Mouse (Mus musculus) thymus, postnatal 25 days (tissue): ENCODE results near the gene Map3k5.
"Not testable (repeated sequence)": the region's sequence is repeated elsewhere in the genome, so short reads cannot be mapped to it uniquely, and the experiment has no call there.

Experiments
- DNase-seq: peaks from one replicate; pipeline ENCODE4 v3.0.0; 2022

The Map3k5 gene

DNA sequence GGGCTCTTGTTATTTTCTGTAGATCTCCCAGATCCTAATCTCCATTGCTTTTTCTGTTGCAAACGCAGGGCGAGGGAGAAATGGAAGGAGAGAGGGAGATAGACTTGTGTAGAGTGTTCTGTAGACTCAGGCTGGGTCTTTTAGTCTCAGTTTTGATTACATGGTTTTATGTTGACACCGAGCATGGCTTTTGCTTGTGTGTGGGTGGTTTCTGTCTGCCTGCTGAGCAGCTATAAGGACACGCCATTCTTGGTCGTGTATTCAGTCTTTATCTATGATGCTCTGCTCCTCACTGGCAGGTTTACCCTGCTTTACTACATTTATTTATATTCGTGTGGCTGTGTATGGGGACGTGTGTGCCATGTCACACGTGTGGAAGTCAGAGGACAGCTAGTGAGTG lies 34.2 kb downstream of the Map3k5 start:
- DNase-seq: no peak

DNA sequence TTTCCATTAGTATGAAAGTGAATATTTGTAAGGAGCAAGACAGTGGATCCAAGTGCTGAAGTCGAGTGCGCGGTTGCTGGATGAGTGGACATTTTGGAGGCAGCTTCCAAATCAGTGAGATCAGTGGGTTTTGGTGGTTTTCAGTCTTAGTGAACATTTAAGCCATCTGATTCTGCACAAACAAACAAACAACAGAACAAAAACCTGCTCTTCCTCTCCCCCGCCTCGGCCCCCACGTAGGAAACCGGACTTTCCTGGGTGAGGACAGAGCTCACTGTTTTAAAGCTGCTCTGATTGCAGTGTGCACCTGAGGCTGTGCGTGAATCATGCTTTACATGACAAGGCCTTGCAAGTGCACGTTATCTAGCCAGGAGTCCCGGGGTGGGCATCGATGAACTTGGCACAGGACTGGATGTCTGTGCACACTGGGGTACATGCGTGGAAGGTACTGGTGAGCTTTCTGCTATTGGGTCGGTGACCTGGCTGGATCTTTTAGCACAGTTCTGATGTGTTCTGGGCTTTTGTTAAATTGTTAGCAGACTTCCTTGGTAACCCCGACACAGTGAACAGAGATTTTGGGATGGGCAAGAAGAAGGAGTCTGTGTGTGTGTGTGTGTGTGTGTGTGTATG lies 35.7 kb downstream of the Map3k5 start:
- no peak for DNase-seq

DNA sequence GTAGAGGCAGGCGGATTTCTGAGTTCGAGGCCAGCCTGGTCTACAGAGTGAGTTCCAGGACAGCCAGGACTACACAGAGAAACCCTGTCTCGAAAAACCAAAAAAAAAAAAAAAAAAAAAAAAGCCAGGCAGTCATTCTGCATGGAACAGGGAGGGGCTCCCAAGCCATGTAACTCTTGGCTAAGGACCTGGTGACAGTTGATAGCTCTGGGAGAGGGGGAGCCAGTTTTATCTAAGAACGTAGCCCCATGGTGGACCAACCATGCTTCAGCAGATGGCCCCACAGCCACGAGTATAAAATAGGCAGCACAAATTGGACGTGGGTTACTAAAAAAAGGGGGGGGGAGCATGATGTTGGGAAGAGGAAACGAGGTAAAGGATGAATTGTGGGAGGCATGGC lies 37.2 kb downstream of the Map3k5 start:
- not testable (repeated sequence) for DNase-seq

DNA sequence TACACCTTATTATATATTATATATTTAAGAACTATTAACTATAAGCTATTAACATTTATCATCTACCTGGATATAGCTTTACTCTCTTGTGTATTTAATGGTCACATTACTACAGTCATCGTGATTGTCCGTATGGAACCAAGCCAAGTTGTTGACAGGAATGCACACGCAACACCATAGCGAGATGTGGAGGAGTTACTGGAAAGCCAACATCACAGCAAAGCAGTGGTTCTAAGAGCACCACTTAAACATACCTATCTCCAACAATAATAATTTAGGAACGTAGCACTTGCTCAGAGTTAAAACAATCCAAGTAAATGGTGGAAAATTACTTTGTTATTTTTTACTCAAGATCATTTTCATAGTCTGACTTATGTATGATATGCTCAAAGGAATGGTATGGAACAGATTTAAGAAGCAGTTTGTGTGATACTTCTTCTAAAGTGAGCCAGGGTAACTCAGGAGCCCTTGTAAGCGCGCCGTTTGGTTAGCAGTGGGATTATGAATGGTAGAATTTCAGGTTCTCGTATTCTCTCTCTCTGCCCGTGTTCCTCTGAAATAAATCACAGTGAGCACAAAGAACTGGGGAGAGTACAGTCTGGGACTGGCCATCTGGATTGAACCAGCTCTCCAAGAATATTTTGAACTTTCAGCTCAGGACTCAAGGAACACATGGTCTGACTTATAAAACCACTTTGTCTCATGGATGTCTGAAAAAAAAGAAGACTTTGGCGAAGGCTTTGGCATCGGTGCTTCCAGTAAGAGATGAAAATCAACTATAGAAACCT lies 39.2 kb downstream of the Map3k5 start:
- DNase-seq: no peak

DNA sequence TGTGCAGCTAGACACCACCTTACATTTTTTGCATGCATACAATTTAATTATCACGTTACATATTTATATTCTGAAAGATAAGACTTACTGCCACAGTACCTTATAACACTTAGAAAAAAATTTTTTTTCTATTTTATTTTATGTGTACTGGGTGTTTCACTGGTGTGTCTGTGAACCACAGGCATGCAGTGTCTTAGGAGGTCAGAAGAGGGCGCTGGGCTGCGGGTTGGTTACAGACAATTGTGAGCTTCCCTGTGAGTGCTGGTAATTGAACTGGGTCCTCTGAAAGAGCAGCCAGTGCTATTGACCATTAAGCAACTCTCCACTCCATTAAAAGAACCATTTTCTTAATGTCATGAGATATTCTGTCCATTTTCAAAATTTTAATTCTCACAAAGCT lies 43.3 kb downstream of the Map3k5 start:
- DNase-seq: peak; percentile 18

DNA sequence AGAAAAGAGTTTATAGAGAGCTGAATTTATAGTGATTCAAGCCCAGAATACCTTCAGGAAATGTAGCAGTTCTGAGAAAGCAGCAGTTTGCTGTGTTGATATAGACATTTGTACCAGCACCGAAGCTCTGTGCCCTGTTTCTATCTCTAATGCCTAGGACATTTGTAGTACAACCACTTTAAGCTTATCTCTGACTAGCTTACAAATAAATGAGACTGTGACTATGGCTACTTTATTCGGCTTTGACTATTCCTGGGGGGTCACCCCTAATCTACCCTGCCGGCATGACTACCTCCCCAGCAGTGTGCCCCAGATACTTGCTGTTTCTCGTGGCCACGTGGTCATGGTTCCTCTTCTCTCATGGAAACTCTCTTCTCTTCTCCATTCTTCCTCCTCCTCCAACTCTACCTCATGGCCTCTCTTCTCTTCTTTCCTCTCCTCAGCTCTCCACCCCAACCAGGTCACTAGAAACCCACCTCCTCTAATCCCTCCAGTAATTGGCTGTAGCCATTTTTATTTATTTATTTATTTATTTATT lies 44.5 kb downstream of the Map3k5 start:
- DNase-seq: no peak

DNA sequence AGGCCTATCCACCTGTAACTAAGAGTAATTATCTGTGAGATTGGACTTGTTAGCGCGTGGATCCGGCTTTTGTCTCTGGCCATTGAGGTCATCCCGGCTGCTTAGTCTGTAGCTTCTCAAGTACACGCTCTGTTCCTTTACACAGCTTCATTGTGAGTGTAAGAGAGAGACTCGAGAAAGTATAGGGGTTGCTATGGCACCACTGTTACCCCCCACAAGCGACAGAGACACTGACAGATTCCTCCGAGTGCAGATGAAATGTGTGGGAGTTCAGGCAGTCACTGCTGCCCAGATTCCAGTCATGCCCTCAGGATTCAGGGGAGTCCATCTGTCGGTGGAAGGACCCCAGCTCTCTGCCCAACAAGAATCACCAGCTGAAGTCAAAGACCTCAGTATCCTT lies 53.5 kb downstream of the Map3k5 start:
- DNase-seq: no peak

DNA sequence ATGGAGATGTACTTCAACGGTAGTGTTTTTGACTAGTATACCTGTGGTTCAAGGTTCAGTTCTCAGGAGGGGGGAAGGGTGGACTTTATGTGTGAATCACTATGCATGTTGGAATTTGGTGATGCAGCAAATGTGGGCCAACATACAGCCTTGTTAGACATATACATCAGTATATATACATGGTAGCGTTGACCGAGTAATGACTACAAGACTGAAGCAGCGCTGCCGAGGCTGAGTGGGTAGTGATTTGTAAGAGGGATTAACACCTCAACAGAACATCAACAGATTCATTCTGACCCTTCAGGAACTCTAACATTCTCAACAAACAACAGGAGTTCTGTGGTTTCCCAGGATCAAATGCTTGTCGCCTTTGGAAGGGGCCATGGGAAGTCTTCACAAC lies 55.7 kb downstream of the Map3k5 start:
- DNase-seq: no peak

DNA sequence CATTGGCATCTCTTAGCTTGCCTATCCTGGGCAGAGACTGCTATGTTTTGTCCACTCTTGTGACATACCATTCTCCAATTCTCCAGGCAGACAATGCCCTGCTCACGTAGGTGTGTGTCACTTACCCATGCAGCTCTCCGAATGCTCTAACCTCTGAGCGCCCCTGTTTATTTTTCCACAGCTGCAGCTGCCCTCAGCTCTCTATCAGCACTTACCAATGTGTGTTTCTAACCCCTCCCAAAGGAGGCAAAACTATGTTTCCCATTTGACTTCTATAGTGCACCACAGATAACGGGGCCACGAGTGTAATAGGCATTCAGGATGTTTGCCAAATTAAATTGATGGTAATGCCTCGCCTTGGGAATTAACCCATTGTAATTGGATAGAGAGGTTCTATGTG lies 56.4 kb downstream of the Map3k5 start:
- DNase-seq: no peak

DNA sequence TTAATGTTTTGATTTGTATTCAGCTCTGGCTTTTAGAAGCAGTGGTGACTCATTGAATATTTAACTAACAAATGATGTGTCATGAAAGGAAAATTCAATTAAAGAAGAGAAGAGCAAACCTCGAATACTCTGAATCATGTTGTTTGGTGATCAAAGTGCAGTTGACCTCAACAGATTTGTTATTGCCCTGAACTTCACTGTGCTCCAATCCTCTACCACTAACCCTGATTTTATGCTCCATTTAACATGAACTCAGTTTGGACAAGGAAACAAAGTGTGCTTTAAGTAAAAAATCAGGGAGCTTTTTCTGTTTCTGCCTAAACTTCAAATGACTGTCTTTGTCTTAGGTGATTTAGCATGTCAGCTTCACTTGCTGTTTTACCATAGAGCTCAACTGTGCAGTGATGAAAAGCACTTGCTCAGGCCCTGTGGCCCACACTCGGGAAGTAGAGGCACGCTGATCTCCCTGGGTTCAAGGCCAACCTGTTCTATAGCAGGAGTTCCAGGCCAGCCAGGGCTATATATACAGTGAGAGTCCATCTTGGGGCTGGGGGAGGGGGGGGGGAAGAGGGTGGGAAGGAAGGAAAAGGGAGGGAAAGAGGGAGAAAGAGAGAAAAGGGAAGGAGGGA lies 57.1 kb downstream of the Map3k5 start:
- no peak for DNase-seq

DNA sequence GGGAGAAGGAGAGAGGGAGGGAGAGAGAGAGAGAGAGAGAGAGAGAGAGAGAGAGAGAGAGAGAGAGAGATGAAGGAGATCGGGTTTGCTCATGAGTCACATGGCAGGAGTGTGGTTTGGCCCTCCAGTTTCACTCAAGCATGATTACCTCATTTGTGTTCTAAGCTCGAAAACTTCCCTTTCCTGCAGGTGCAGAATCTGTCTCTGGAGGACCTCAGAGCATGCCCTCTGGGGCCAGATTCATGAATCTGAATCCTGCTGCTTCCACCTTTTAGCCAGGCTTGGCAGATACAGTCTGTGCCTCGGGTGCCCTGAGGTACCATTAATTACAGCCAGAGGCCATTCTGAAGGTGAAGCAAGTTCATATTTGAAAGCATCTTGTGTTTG lies 57.6 kb downstream of the Map3k5 start:
- DNase-seq: peak; percentile 51

DNA sequence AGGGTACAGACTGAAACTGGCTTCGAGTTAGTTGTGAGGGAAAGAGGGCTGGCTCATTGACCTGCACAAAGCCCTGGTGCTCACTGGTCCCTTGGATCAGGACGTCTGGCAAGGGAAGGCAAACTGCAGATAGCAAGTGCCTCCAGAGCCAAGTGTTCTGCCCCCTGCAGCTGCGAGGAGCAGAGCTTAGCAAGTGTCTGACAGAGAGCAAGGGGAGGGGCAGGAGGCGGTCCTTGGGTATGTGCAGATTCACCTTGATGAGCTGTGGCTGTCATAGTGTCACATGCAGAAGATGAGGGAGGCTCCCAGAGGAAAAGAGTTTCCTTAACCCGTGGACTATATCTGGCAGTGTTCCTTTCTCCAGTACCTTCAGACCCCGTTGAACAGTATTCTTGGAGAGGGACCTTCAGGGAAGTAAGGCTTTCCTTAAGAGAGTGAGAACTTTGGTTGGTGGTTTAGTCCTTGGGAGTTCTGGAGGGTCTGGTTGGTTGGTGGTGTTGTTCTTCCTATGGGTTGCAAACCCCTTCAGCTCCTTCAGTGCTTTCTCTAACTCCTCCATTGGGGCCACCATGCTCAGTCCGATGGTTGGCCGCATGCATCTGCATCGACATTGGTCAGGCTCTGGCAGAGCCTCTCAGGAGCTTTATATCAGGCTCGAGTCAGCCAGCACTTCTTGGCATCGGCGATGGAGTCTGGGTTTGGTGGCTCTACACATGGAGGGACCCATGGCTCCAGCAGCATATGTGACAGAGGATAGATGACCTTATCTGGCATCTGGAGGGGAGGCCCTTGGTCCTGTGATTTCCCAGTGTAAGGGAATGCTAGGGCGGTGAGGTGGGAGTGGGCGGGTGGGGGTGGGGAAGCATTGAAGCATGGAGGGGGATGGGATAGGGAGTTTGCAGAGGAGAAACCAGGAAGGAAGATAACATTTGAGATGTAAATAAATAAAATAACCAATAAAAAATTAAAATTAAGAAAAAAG lies 60.5 kb downstream of the Map3k5 start:
- peak; percentile 62 for DNase-seq

DNA sequence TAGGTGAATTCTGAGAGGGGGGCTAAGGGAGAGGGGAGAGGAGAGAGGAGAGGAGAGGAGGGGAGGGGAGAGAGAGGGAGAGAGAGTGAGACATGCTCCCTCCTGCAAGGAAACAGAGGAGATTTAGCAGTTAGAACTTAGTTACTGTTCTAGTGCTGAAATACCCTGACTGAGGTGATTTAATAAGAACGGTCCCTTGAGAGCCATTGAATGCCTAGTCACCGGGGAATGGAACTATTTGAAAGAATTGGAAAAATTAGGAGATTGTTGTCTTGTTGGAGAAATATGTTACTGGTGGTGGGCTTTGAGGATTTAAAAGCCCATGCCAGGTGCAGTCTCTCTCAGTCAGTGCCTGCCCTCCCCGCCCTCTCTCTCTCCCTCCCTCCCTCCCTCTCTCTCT lies 61.9 kb downstream of the Map3k5 start:
- no peak for DNase-seq

DNA sequence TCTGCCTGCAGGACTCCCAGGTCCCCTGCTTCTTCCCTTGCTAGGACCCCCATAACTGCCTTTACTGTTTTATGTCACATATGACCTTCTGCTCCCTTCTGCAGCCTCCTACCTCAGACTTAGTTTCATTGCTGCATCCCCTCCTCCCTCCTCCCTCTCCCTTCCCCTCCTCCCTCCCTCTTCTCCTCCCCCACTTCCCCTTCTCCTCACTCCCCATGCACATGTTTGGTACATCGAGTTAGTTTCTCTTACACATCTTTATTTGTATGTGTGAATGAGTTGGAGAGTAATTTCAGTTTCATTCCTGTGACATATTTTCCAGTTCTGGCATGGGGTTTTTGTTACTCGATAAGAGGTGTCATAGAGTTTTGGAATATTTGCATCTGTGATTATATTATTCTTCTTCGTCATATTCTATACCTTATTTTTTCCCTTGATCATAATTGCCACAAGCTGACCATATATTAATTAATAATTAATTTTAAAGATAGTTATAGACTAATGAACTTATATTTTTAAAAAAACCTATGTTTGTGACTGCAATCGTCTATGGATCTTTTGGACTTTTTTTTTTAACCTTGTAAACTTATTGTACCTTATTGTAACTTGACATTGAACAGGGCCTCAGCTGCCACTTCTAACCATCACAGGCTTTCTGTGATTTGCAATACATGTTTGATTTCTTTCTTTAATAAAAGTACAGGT lies 65.6 kb downstream of the Map3k5 start:
- DNase-seq: no peak

DNA sequence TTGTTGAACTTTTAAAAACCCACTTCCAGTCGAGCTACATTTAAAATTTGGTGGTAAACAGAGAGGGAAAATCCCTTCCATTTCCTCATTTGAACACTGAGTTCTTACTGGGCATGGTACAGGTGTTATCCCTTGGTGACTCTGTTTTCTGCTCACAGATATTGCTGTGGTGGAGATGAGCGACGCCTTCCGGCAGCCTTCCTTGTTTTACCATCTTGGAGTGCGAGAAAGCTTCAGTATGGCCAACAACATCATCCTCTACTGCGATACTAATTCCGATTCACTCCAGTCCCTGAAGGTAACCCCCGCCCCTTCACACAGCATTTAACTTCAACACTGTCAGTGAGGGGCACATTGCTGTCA lies 66.1 kb downstream of the Map3k5 start:
- DNase-seq: no peak

DNA sequence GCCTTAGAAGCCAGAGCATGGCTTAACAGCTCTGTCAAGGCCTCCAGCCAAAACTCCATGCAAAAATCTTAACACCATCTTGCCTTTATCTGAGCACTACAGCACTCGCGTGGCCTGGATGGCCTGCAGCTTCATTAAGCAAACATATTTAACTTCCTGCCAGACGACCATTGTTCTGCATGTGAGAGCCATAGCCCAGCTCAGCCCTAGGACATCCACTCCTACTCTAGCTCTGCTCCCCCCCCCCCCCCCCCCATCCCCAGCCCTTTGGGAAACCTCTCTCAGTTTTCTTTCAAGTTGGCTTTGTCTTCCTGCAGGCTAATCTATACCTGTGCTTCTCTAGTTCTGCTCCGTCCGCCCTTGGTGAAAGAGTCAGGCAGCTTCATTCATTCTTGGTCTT lies 67.7 kb downstream of the Map3k5 start:
- no peak for DNase-seq

DNA sequence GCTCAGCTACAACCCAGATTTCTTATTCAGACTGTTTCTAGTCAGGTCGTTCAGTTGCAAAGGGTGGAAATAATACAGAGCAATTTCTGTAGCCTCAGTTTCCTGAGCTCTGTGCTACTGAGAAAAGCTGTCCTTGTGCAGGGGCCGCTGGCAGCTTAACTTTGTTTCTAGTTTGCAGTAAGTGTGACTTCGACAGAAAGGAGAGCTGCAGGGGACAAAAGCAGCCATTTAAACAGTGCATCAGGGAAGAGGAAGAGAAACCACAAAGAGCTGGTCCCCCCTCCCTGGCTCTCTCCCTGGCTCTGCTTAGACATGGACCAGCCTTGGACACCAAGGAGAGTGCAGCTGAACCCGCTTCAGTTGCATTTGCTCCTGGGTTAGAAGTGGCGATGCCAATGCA lies 68.7 kb downstream of the Map3k5 start:
- no peak for DNase-seq

DNA sequence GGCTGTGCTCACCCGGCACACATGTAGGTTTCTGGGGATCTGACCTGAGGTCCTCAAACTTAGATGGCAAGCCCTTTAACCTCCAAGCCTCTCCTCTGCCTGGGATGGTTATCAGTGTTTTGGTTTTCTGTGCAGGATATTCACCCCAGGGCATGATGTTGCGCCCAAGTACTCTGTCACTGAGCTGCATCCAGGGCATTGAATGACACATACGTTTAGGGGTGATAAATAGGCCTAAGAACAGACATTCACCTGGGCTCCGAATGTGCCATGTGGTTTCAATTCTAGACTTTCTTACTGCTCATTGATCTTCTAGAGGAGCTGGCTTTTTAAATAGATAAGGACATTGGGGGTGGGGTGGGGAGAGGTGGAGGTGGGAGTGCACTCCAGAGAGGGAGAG lies 70.5 kb downstream of the Map3k5 start:
- DNase-seq: no peak

DNA sequence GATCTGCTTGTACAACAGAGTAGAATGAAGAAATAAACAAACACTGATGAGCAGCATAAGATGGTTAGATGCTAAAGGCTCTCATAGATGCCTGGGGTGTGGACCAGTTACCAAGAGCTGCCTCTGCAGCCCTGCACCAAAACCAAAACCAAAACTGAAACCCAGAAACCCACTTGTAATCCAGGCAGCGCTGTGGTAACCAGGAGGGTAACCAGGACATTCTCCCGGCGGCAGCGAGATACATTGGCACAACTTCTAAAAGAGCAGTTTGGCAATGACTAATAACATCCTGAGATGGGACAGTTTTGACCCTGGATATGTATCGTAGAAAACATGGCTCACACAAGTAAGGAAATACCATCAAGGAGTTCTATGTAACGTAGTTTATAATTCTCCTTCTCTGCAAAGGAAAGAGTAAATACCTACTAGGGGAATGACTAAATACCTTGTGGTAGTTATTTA lies 71.2 kb downstream of the Map3k5 start:
- no peak for DNase-seq

DNA sequence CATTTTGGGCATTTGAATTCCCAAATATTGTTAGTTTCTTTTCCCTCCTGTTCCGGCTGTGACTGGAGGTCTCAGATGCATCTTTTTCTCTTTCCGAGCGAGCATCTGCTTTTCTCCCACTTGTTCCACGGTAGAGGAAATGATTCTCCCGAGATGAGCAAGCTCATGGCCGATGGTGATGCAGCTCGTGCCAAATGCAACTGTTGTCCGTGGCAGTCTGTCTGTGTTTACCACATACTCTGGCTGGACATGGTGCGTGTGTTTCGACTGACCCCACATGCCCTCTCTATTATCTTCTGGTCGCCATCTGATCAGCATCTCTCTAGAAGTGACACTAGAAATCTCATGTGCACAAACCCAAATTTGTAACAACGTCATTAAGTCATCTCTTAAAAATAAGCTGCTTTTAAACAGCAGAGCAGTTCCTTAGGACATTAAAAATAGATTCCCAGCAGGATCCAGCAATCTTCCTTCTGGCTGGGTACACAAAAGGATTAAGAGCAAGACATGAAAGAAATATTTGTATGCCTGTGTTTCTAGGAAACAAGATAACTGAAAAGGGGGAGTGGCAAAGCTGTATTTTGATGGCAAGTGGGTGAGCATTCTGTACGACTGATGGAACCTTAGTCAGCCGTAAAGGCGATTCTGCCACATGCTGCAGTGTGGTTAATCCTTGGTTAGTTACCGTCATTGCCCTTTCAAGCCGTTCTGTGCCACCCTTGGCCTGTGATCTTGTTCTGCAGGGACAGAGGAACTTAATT lies 72.2 kb downstream of the Map3k5 start:
- DNase-seq: no peak

DNA sequence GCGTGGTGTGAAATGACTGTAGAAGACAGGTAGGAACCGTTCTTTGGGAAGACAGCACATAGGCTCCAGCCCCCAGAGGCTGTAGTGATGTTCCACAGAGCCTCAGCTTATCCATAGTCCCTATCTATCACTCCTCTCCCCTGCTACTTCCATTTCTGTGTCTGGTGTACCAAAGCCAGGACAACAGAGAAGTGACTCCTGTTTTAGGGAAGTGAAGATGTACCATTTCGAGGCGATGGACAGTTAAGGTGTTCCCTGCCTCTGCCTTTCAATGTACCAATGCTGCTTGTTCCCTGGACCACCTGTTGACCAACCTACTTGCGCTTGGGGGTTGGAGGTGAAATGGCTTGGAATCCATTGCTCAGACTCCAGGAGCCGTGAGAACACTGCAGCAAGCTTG lies 75.0 kb downstream of the Map3k5 start:
- DNase-seq: no peak
